Mouse (Mus musculus) forebrain, embryonic 13.5 days (tissue): ENCODE measurements at regions not wholly inside any gene's neighbourhood (a gene's known extent, or its start where the extent isn't known, plus 50 kb on each side); places are given as distances from the start of the nearest gene placed in this dataset.
A peak's percentile ranks its signal among the peaks of the same experiment; 100 is the strongest.

Source experiments
- ATAC-seq: fragments of 200-750 bp; cut with Nextera tagmentation; 2 replicates; pipeline ENCODE4 v1.8.0; 2017
- H3K27ac ChIP-seq: fragments of 300-500 bp; sonication (generic); 2 replicates; pipeline ENCODE4 v1.5.1; 2015; ENCODE audit warnings: inconsistent platforms, mild to moderate bottlenecking, moderate library complexity
- H3K27me3 ChIP-seq: fragments of 300-500 bp; sonication (generic); 2 replicates; pipeline ENCODE4 v1.6.1; 2015; ENCODE audit warnings: mild to moderate bottlenecking, inconsistent platforms
- H3K36me3 ChIP-seq: fragments of 300-500 bp; sonication (generic); 2 replicates; pipeline ENCODE4 v1.6.1; 2015; ENCODE audit warnings: mild to moderate bottlenecking, inconsistent platforms; ENCODE audit not compliant: poor library complexity, severe bottlenecking
- H3K4me1 ChIP-seq: fragments of 300-500 bp; sonication (generic); 2 replicates; pipeline ENCODE4 v1.6.1; 2015; ENCODE audit warnings: inconsistent platforms
- H3K4me2 ChIP-seq: fragments of 300-500 bp; sonication (generic); 2 replicates; pipeline ENCODE4 v1.6.1; 2015; ENCODE audit warnings: inconsistent platforms, mild to moderate bottlenecking, moderate library complexity
- H3K4me3 ChIP-seq: fragments of 300-500 bp; sonication (generic); 2 replicates; pipeline ENCODE4 v1.5.1; 2015; ENCODE audit warnings: mild to moderate bottlenecking, inconsistent platforms
- H3K9ac ChIP-seq: fragments of 300-500 bp; sonication (generic); 2 replicates; pipeline ENCODE4 v1.6.1; 2015; ENCODE audit warnings: mild to moderate bottlenecking, inconsistent platforms
- H3K9me3 ChIP-seq: fragments of 300-500 bp; sonication (generic); replicated peaks from 2 replicates; pipeline ENCODE4 v1.6.1; 2016; ENCODE audit warnings: inconsistent platforms
- WGBS: fragments of 180-500 bp; shearing (Covaris S2); methylation state at CpG from one replicate; pipeline ENCODE4 v1.1.7; 2015; 5-methylcytosine and 5-hydroxymethylcytosine counted together

DNA sequence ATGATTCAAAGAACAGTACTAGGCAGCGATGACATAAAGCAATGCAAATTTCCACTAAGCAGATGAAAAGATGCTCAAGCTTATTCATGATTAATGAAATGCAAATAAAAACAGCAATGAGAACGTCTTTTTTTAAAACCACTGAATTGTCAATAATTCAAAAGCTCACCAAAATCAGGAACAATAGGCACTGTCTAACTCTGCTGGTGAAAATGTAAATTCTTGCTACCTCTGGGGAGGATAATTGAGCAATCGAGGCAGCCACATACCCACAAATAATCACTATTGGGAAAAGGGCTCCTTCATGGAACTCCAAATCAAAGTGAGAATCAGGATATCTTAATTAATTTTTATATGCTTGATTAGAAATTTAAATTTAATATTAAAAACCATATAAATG, 663.3 kb downstream of the Smarca1 start:
- H3K27me3 ChIP-seq, result no peaks in the 10 kb centered on the region
- no peak overlapping the region for H3K27ac ChIP-seq
- H3K4me2 ChIP-seq, result no peak overlapping the region
- no peak overlapping the region for H3K4me3 ChIP-seq
- H3K4me1 ChIP-seq, result no peaks in the 10 kb centered on the region
- peak; percentile 70 for ATAC-seq
- H3K36me3 ChIP-seq, result no peaks in the 10 kb centered on the region
- H3K9me3 ChIP-seq, result no peaks in the 10 kb centered on the region
- WGBS, result 18% methylated on average over 3 of the region's 3 CpGs
- no peak overlapping the region for H3K9ac ChIP-seq

DNA sequence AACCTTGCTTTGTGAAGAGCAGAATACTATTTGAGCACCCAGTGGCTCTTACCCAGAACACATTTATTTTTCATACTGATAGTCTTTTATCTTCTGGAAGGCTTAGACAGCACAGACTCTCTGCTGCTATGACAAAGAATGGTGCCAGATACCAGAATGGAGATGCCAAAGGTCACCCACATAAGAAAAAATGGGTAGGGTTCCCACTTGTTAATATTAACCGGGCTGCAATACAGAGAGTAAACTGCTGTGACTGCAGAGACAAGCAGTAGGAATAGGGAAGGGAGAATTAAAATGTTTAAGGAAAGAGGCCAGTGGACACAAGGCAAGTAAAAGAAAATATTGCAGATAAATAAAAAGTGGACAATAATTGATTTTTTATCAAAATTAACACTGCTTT, 709.9 kb downstream of the Smarca1 start:
- Histone ChIP-seq H3K4me2 (no peak overlapping the region), H3K4me3 (no peak overlapping the region), H3K27me3 (no peaks in the 10 kb centered on the region), H3K36me3 (no peaks in the 10 kb centered on the region), H3K9ac (no peak overlapping the region), H3K9me3 (no peaks in the 10 kb centered on the region), H3K4me1 (no peaks in the 10 kb centered on the region), H3K27ac (no peak overlapping the region)
- no peak for ATAC-seq
- 77% methylated on average over 1 of the region's 1 CpGs for WGBS

DNA sequence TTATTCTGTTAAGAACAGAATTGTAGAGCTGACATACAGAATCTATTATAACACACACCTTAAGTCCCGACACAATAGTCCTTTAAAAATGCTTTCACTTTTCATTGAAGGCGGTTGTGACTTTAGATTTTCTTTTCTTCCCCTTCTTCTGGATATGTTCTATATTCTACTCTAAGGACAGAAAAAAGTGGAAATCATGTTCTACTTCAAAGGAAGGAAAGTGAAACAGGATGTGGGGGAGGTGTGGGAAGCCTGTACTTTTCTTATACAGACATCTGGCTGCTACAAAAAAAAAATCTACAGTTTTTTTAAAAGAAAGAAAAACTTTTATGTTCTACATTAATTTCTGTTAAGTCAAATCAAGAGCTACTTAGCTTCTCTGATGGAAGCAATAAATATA, 735.0 kb downstream of the Smarca1 start:
- no peak for ATAC-seq
- Histone ChIP-seq H3K36me3 (no peaks in the 10 kb centered on the region), H3K4me3 (no peak overlapping the region), H3K4me2 (no peak overlapping the region), H3K4me1 (no peaks in the 10 kb centered on the region), H3K27me3 (no peaks in the 10 kb centered on the region), H3K27ac (no peak overlapping the region), H3K9me3 (no peaks in the 10 kb centered on the region), H3K9ac (no peak overlapping the region)
- 90% methylated on average over 2 of the region's 2 CpGs for whole genome bisulfite sequencing

DNA sequence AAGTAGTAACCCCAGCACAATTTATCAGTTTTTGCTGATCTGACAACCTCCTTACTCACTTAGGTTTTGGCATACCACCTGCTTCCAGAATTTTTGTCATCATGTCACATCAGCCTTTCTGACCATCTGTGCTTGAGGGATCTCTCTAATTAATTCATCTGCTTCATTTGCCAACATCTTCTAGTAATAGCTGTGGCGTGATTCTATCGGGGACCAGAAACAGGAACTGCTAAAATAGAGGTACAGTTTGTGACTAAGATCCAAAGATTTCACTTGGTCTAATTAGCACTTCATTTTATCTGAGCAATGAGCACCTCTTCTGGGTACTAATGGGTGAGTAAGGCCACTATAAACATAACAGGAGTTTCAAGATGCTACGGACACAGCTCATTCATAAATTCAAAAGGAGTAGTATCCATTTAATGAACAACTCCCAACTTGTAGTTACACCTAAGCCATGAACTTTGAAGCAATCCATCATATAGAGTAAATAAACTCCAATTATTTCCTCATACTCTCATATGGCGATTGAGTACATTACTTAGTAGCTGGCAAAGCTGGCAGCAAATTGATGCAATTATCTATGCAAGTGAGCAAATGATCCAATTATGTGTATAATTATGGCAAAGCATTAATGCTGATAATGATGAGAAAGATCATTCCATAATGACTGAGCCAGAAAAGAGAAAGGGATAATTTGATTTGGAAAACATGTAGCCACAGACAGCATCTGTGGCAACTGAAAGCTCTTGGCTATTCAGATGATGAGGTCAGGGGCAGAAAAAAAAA, 768.4 kb downstream of the Smarca1 start:
- Histone ChIP-seq H3K4me1 (no peaks in the 10 kb centered on the region), H3K4me3 (no peak overlapping the region), H3K9ac (no peak overlapping the region), H3K36me3 (no peaks in the 10 kb centered on the region), H3K9me3 (no peaks in the 10 kb centered on the region), H3K4me2 (no peak overlapping the region), H3K27me3 (no peaks in the 10 kb centered on the region), H3K27ac (no peak overlapping the region)
- WGBS, result 68% methylated on average over 4 of the region's 4 CpGs
- ATAC-seq, result peak; percentile 81
